Mouse (Mus musculus): ENCODE data around the gene Ddx11. TPM values are rescaled to one million over a fixed set of nuclear protein-coding genes. Genes with fewer than 3 reads are reported as not detected.

The Ddx11 gene
- polyA plus RNA-seq (2015; fragmentation: Nextera tagmentation; extraction: Ambion mirVana), result 5.6 and 6.8 TPM in 2 replicates

DNA sequence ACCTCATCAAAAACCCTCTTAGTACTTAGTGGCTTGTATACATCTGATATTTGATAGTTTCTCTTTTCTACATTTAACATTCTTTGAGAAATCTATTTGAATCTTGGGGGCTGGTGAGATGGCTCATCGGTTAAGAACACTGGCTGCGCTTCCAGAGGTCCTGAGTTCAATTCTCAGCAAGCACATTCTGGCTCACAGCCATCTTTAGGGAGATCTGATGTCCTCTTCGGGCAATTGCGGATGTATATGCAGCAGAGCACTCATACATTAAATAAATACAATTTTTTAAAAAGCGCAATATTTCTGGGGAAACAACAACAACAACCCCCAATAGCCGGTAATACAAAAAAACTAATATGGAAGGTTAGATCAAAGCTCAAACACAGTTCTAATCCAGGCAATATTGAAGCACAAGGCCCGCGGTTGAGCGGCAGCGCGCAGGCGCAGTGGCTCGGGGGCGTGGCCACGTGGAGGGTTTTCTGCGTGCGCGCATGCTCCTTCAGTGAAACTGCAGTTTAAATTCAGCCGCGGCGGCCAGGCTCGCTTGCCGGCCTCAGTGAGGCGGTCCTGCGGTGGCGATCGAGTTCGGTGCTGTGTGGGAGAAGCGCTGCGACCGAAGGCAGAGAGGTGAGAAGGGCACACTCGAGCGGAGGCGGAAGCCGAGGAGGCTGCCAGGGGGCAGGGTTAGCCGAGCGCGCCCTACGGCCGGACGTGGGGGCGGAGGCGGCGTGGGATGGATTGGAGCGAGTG lies at the start of gene Ddx11:
Gene Ddx11, plus strand, starts transcription at position 455 of the 750 bp plus-strand sequence.
- peak within 1 kb of the TSS; percentile 85 for H3K27ac ChIP-seq
- WGBS, result 5% methylated on average over 45 of the region's 45 CpGs
- H3K4me1 ChIP-seq (replicated peaks; ENCODE audit: insufficient read depth, low read length), result no peaks in the 10 kb centered on the region; the same call in 1 of the 2 replicates
- peak; percentile 94 for DNase-seq (ENCODE audit: low spot score)
- peaks cover 29% of the 10 kb centered on the region for H3K36me3 ChIP-seq (ENCODE audit: insufficient read depth, low read length)
- peak within 1 kb of the TSS; percentile 78 for H3K4me2 ChIP-seq (ENCODE audit: low read length)
- H3K9ac ChIP-seq (ENCODE audit: low read depth, low read length), result peak within 1 kb of the TSS; percentile 59
- no peaks in the 10 kb centered on the region for H3K9me3 ChIP-seq (replicated peaks; ENCODE audit: low read length)
- H3K27me3 ChIP-seq (ENCODE audit: insufficient read depth, low read length), result no peaks in the 10 kb centered on the region
- TF ChIP-seq CTCF (IDR thresholded peaks at IDR 0.05; ENCODE audit: low read depth), result no peak
- ATAC-seq (replicated peaks; ENCODE audit: low FRiP score, low read depth), result peak; percentile 89
- H3K4me3 ChIP-seq (replicated peaks; ENCODE audit: low read depth, low read length), result peak within 1 kb of the TSS; percentile 86

DNA sequence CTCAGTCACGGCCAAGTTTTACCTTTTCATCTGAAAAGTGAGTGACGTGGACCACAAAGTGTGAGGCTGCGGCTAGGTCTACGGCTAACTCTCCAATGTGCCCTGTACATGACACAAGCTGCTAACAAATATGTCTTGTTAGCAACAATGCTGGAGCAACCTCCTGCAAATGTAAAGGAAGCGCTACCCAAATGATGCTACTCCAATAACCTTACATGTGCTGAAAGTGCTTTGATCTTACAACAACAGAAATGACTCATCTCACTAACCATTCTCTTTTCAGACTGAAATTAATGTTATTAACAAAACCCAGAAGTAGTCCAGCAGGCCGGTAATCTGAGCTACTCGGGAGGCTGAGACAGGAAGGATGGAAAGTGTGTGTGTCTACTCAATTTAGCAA lies 49.3 kb upstream of the Ddx11 start:
- TF ChIP-seq CTCF (IDR thresholded peaks at IDR 0.05; ENCODE audit: low read depth), result no peak
- Histone ChIP-seq H3K4me3 (replicated peaks; ENCODE audit: low read depth, low read length) (no peak overlapping the region), H3K9ac (ENCODE audit: low read depth, low read length) (no peak overlapping the region), H3K36me3 (ENCODE audit: insufficient read depth, low read length) (no peaks in the 10 kb centered on the region), H3K9me3 (replicated peaks; ENCODE audit: low read length) (no peaks in the 10 kb centered on the region), H3K4me1 (replicated peaks; ENCODE audit: insufficient read depth, low read length) (no peaks in the 10 kb centered on the region), H3K4me2 (ENCODE audit: low read length) (no peak overlapping the region), H3K27ac (no peak overlapping the region), H3K27me3 (ENCODE audit: insufficient read depth, low read length) (no peaks in the 10 kb centered on the region)
- ATAC-seq (replicated peaks; ENCODE audit: low FRiP score, low read depth) (no peak), DNase-seq (ENCODE audit: low spot score) (no peak)
- 87% methylated on average over 7 of the region's 7 CpGs for WGBS

GRCm38 (mm10) chr17:66075827-66076173 lies 47.5 kb upstream of the Ddx11 start:
- TF ChIP-seq CTCF (IDR thresholded peaks at IDR 0.05; ENCODE audit: low read depth), result no peak
- 5% methylated on average over 12 of the region's 12 CpGs for WGBS
- Histone ChIP-seq H3K9me3 (replicated peaks; ENCODE audit: low read length) (no peaks in the 10 kb centered on the region), H3K27me3 (ENCODE audit: insufficient read depth, low read length) (no peaks in the 10 kb centered on the region), H3K9ac (ENCODE audit: low read depth, low read length) (peak overlapping the region; percentile 86; the same call in 1 of the 2 replicates), H3K36me3 (ENCODE audit: insufficient read depth, low read length) (0 out of 2 replicates have a peak, but pooled peaks cover 9% of the 10 kb centered on the region), H3K4me2 (ENCODE audit: low read length) (peak overlapping the region; percentile 90), H3K4me3 (replicated peaks; ENCODE audit: low read depth, low read length) (peak overlapping the region; percentile 99), H3K4me1 (replicated peaks; ENCODE audit: insufficient read depth, low read length) (no peaks in the 10 kb centered on the region), H3K27ac (no peak overlapping the region)
- DNase-seq (ENCODE audit: low spot score) (no peak), ATAC-seq (replicated peaks; ENCODE audit: low FRiP score, low read depth) (no peak)

- Histone ChIP-seq H3K27me3 (ENCODE audit: insufficient read depth, low read length) (no peaks in the 10 kb centered on the region), H3K36me3 (ENCODE audit: insufficient read depth, low read length) (0 out of 2 replicates have a peak, but pooled peaks cover 14% of the 10 kb centered on the region), H3K4me2 (ENCODE audit: low read length) (peak overlapping the region; percentile 90), H3K4me3 (replicated peaks; ENCODE audit: low read depth, low read length) (peak overlapping the region; percentile 99), H3K4me1 (replicated peaks; ENCODE audit: insufficient read depth, low read length) (no peaks in the 10 kb centered on the region), H3K9me3 (replicated peaks; ENCODE audit: low read length) (no peaks in the 10 kb centered on the region), H3K27ac (peak overlapping the region; percentile 94), H3K9ac (ENCODE audit: low read depth, low read length) (peak overlapping the region; percentile 86)
- TF ChIP-seq CTCF (IDR thresholded peaks at IDR 0.05; ENCODE audit: low read depth), result no peak
- under 1% methylated on average over 85 of the region's 95 CpGs for WGBS
- ATAC-seq (replicated peaks; ENCODE audit: low FRiP score, low read depth), result peak; percentile 81
- DNase-seq (ENCODE audit: low spot score), result peak; percentile 31
These were observed 47.0 kb upstream of the Ddx11 start for GRCm38 (mm10) chr17:66076174-66076927.

DNA sequence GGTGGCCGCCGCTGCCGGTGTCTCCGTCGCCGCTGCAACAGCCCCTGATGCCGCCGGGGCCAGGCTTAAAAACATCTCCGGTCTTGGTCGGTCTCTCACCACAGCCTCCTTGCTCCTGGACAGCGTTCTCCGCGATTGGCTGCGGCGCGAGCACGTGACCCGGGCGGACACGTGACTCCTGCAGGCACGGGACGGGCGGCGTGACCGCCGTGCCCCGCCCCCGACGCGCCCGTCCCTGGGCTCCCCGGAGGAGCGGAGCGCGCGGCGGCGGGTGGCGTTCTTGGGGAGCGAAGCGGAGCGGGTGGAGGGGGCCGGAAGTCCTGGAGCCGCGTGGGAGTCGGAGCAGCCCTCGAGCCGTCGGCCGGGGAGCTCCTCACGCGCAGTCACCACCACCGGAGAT lies 46.4 kb upstream of the Ddx11 start, which contains the start of gene Ankrd12:
Gene Ankrd12, minus strand, starts transcription at position 156 of the 400 bp plus-strand sequence.
- peak; percentile 96 for DNase-seq (ENCODE audit: low spot score)
- Histone ChIP-seq H3K4me2 (ENCODE audit: low read length) (peak within 1 kb of the TSS; percentile 90), H3K9me3 (replicated peaks; ENCODE audit: low read length) (no peaks in the 10 kb centered on the region), H3K4me1 (replicated peaks; ENCODE audit: insufficient read depth, low read length) (no peaks in the 10 kb centered on the region), H3K9ac (ENCODE audit: low read depth, low read length) (peak within 1 kb of the TSS; percentile 86), H3K4me3 (replicated peaks; ENCODE audit: low read depth, low read length) (peak within 1 kb of the TSS; percentile 99), H3K36me3 (ENCODE audit: insufficient read depth, low read length) (0 out of 2 replicates have a peak, but pooled peaks cover 15% of the 10 kb centered on the region), H3K27ac (peak within 1 kb of the TSS; percentile 94), H3K27me3 (ENCODE audit: insufficient read depth, low read length) (no peaks in the 10 kb centered on the region)
- TF ChIP-seq CTCF (IDR thresholded peaks at IDR 0.05; ENCODE audit: low read depth), result no peak
- under 1% methylated on average over 45 of the region's 53 CpGs for WGBS
- ATAC-seq (replicated peaks; ENCODE audit: low FRiP score, low read depth), result peak; percentile 99

GRCm38 (mm10) chr17:66077437-66077850 lies 45.9 kb upstream of the Ddx11 start:
- no peak for TF ChIP-seq CTCF (IDR thresholded peaks at IDR 0.05; ENCODE audit: low read depth)
- Histone ChIP-seq H3K9ac (ENCODE audit: low read depth, low read length) (peak overlapping the region; percentile 86), H3K9me3 (replicated peaks; ENCODE audit: low read length) (no peaks in the 10 kb centered on the region), H3K4me1 (replicated peaks; ENCODE audit: insufficient read depth, low read length) (no peaks in the 10 kb centered on the region), H3K4me2 (ENCODE audit: low read length) (peak overlapping the region; percentile 90), H3K27me3 (ENCODE audit: insufficient read depth, low read length) (no peaks in the 10 kb centered on the region), H3K36me3 (ENCODE audit: insufficient read depth, low read length) (0 out of 2 replicates have a peak, but pooled peaks cover 15% of the 10 kb centered on the region), H3K4me3 (replicated peaks; ENCODE audit: low read depth, low read length) (peak overlapping the region; percentile 99), H3K27ac (peak overlapping the region; percentile 94)
- ATAC-seq (replicated peaks; ENCODE audit: low FRiP score, low read depth) (peak; percentile 74), DNase-seq (ENCODE audit: low spot score) (peak; percentile 38)
- under 1% methylated on average over 23 of the region's 23 CpGs for WGBS

Measured in kidney, postnatal 0 days (tissue).